Mouse (Mus musculus): ENCODE results near the gene Gm20388. TPM values are rescaled to one million over a fixed set of nuclear protein-coding genes. Genes with fewer than 3 reads are reported as not detected.

The Gm20388 gene
- polyA plus RNA-seq, 1 experiment from 2014 or later, result not detected

DNA sequence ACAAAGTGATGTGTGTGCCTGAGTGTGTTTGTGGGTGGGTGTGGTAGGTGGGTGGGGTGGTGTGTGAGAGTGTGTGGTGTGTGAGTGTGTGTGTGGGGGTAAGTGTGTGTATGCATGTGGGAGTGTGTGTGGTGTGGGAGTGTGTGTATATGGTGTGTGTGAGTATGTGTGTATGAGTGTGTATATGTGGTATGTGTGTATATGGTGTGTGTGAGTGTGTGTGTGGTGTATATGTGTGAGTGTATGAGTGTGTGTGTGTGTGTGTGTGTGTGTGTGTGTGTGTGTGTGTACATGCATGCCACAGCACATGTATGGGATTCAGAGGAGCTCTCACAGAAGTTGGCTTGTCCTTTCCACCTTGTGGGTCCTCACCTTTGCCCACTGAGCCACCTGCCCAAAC lies 1936.2 kb downstream of the Gm20388 start:
- H3K4me1 ChIP-seq (replicated peaks; ENCODE audit: control insufficient read depth, insufficient read depth, low read length), result peaks cover 4% of the 10 kb centered on the region; the same call in 1 of the 2 replicates
- H3K9me3 ChIP-seq (ENCODE audit: control insufficient read depth, low read length), result no peaks in the 10 kb centered on the region
- H3K27me3 ChIP-seq (ENCODE audit: control insufficient read depth, insufficient read depth, low read length), result 0 out of 2 replicates have a peak, but pooled peaks cover 3% of the 10 kb centered on the region
- no peaks in the 10 kb centered on the region for H3K36me3 ChIP-seq (replicated peaks; ENCODE audit: control insufficient read depth, insufficient read depth)
- no peak overlapping the region for H3K4me2 ChIP-seq (replicated peaks)
- H3K9ac ChIP-seq, result no peak overlapping the region
- ATAC-seq (ENCODE audit: low FRiP score), result no peak
- no peak overlapping the region for H3K27ac ChIP-seq
- no peak overlapping the region for H3K4me3 ChIP-seq (replicated peaks; ENCODE audit: low read length)
- DNase-seq (ENCODE audit: low spot score), result no peak

DNA sequence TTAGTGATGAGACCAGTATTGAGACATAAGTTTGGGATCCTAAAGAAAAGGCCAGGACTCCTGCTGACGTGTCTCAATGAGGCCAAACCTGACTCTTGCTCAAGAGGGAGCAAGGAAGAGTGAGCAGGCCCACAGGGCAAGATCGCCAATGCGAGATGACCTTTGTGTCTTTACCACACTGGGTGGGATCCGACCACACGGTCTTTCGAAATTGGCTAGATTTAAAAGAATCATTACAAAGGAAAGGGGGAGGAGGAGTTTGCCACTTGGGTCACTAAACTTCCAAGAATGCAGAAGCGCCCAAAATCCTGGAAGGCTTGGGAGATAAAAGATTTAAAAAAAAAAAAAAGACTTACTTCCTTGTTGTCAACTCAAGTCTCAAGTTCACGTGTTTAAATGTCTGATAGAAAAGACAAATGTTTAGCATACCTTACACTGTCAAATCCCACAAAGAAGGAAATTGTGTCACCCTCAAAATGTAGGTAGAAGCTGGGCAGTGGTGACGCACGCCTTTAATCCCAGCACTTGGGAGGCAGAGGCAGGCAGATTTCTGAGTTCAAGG lies 1936.7 kb downstream of the Gm20388 start:
- 0 out of 2 replicates have a peak, but pooled peaks cover 3% of the 10 kb centered on the region for H3K27me3 ChIP-seq (ENCODE audit: control insufficient read depth, insufficient read depth, low read length)
- no peaks in the 10 kb centered on the region for H3K9me3 ChIP-seq (ENCODE audit: control insufficient read depth, low read length)
- H3K9ac ChIP-seq, result no peak overlapping the region
- no peak overlapping the region for H3K27ac ChIP-seq
- no peaks in the 10 kb centered on the region for H3K36me3 ChIP-seq (replicated peaks; ENCODE audit: control insufficient read depth, insufficient read depth)
- no peak overlapping the region for H3K4me3 ChIP-seq (replicated peaks; ENCODE audit: low read length)
- ATAC-seq (ENCODE audit: low FRiP score), result no peak
- H3K4me2 ChIP-seq (replicated peaks), result no peak overlapping the region
- DNase-seq (ENCODE audit: low spot score), result no peak
- WGBS, result 70% methylated on average over 10 of the region's 10 CpGs
- H3K4me1 ChIP-seq (replicated peaks; ENCODE audit: control insufficient read depth, insufficient read depth, low read length), result peaks cover 4% of the 10 kb centered on the region; the same call in 1 of the 2 replicates

DNA sequence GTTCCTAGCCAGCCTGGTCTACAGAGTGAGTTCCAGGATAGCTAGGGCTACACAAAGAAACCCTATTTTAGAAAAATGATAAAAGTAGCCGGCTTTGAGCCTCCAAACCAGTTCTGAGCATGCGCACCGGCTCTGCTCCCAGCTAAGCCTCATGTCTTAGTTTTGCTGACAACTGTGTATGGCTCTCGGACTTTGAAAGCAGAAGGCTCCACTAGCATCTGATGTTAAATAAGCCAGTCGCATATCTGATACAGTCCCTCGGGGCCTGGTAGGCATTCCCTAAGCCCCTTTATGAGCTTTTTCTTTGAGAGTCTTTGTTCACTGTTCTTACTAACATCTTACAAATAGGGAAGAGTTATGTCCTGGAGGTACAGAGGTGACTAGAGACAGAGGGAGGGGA lies 1937.3 kb downstream of the Gm20388 start:
- no peak for DNase-seq (ENCODE audit: low spot score)

DNA sequence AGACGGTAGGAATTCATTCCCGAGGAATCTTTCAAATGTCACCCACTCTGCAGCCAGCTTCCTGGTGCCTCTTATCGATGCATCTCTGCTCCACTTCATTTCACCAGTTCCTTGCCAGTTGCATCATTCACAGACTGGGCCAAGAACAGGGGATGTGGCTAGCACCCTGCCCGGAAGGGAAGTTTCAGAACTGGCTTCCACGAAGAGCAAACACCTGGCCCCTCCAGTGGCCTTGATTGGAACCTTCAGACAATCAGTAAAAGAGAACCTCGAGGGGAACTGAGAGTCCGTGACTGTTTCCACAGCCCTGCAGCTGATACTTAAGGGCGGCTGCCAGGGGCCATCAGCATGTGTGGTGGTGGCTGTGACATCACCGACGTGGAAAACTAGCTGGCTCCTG lies 1937.9 kb downstream of the Gm20388 start:
- H3K36me3 ChIP-seq (replicated peaks; ENCODE audit: control insufficient read depth, insufficient read depth), result no peaks in the 10 kb centered on the region

More for the DNA sequence above, 1937.3 kb downstream of the Gm20388 start:
- Histone ChIP-seq H3K27me3 (ENCODE audit: control insufficient read depth, insufficient read depth, low read length) (0 out of 2 replicates have a peak, but pooled peaks cover 3% of the 10 kb centered on the region), H3K4me3 (replicated peaks; ENCODE audit: low read length) (no peak overlapping the region), H3K4me2 (replicated peaks) (no peak overlapping the region), H3K9me3 (ENCODE audit: control insufficient read depth, low read length) (no peaks in the 10 kb centered on the region), H3K36me3 (replicated peaks; ENCODE audit: control insufficient read depth, insufficient read depth) (no peaks in the 10 kb centered on the region), H3K4me1 (replicated peaks; ENCODE audit: control insufficient read depth, insufficient read depth, low read length) (peaks cover 4% of the 10 kb centered on the region; the same call in 1 of the 2 replicates), H3K9ac (no peak overlapping the region), H3K27ac (no peak overlapping the region)
- 73% methylated on average over 6 of the region's 6 CpGs for whole genome bisulfite sequencing
- no peak for ATAC-seq (ENCODE audit: low FRiP score)

DNA sequence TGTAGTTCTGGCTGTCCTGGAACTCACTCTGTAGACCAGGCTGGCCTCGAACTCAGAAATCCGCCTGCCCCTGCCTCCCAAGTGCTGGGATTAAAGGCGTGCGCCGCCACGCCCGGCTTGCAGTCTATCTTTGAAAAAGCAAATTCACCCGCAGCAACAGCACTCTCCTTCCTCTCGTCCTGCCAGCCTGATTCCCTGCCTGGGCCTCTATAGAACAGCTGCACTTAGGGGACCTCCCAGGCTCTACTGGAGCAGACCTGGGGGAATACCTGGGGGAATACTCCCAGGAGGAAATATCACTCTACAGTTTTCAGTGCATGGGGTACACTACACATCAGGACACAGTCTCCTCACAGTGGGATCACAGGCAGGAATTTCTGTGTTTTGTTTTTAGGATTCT lies 1938.7 kb downstream of the Gm20388 start:
- H3K27me3 ChIP-seq (ENCODE audit: control insufficient read depth, insufficient read depth, low read length), result 0 out of 2 replicates have a peak, but pooled peaks cover 3% of the 10 kb centered on the region
- no peak overlapping the region for H3K27ac ChIP-seq
- no peak overlapping the region for H3K4me2 ChIP-seq (replicated peaks)
- no peak overlapping the region for H3K4me3 ChIP-seq (replicated peaks; ENCODE audit: low read length)
- DNase-seq (ENCODE audit: low spot score) (no peak), ATAC-seq (ENCODE audit: low FRiP score) (no peak)
- WGBS, result 72% methylated on average over 9 of the region's 9 CpGs
- peaks cover 4% of the 10 kb centered on the region; the same call in 1 of the 2 replicates for H3K4me1 ChIP-seq (replicated peaks; ENCODE audit: control insufficient read depth, insufficient read depth, low read length)
- H3K9me3 ChIP-seq (ENCODE audit: control insufficient read depth, low read length), result no peaks in the 10 kb centered on the region
- no peaks in the 10 kb centered on the region for H3K36me3 ChIP-seq (replicated peaks; ENCODE audit: control insufficient read depth, insufficient read depth)
- H3K9ac ChIP-seq, result no peak overlapping the region

More for the DNA sequence above, 1937.9 kb downstream of the Gm20388 start:
- no peak overlapping the region for H3K27ac ChIP-seq
- H3K4me2 ChIP-seq (replicated peaks), result no peak overlapping the region
- H3K27me3 ChIP-seq (ENCODE audit: control insufficient read depth, insufficient read depth, low read length), result 0 out of 2 replicates have a peak, but pooled peaks cover 3% of the 10 kb centered on the region
- H3K4me3 ChIP-seq (replicated peaks; ENCODE audit: low read length), result no peak overlapping the region
- H3K4me1 ChIP-seq (replicated peaks; ENCODE audit: control insufficient read depth, insufficient read depth, low read length), result peaks cover 4% of the 10 kb centered on the region; the same call in 1 of the 2 replicates
- DNase-seq (ENCODE audit: low spot score) (no peak), ATAC-seq (ENCODE audit: low FRiP score) (no peak)
- WGBS, result 78% methylated on average over 10 of the region's 10 CpGs
- H3K9me3 ChIP-seq (ENCODE audit: control insufficient read depth, low read length), result no peaks in the 10 kb centered on the region
- no peak overlapping the region for H3K9ac ChIP-seq

DNA sequence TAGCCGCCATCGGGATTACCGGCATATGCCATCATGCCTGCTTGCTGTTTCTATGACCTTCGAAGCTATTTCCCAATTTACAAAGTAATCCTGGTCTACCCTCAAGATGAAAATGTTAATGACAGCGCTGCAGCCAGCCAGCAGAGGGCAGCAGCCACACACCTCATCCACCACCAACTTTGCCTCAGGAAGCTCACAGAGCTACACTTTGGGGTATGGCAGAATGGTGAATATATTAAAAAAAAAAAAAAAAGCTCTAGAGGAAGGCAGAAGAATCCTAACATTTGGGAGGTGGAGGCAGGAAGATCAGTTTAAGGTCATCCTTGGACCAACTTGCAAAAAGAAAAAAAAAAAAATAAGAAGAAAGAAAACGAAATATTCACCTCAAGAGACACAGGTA lies 1939.4 kb downstream of the Gm20388 start:
- WGBS, result 14% methylated on average over 6 of the region's 6 CpGs
- DNase-seq (ENCODE audit: low spot score), result peak; percentile 86
- Histone ChIP-seq H3K27ac (no peak overlapping the region), H3K4me1 (replicated peaks; ENCODE audit: control insufficient read depth, insufficient read depth, low read length) (peaks cover 4% of the 10 kb centered on the region; the same call in 1 of the 2 replicates), H3K9me3 (ENCODE audit: control insufficient read depth, low read length) (no peaks in the 10 kb centered on the region), H3K4me3 (replicated peaks; ENCODE audit: low read length) (no peak overlapping the region), H3K9ac (no peak overlapping the region), H3K27me3 (ENCODE audit: control insufficient read depth, insufficient read depth, low read length) (0 out of 2 replicates have a peak, but pooled peaks cover 3% of the 10 kb centered on the region), H3K4me2 (replicated peaks) (no peak overlapping the region), H3K36me3 (replicated peaks; ENCODE audit: control insufficient read depth, insufficient read depth) (no peaks in the 10 kb centered on the region)
- no peak for ATAC-seq (ENCODE audit: low FRiP score)

DNA sequence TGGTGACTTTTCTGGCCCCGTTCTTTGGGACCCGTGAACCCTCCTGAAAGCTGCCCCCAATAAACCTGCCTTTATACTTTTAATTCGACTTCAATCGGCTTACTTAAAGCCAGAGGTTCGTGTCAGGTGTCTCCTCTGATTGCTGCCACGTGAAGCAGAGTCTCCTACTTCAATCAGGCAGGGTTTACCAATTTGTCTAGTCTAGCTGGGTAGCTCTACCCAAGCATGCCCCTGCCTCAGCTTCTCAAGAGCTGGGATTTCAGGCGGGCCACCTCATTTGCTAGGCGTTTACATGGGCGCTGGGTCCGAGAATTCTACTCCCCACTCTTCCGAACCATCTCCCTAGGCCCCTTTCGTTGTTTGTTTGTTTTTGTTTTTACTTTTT lies 1939.8 kb downstream of the Gm20388 start:
- DNase-seq (ENCODE audit: low spot score) (no peak), ATAC-seq (ENCODE audit: low FRiP score) (no peak)
- Histone ChIP-seq H3K9ac (peak overlapping the region; percentile 42), H3K27ac (no peak overlapping the region), H3K4me2 (replicated peaks) (peak overlapping the region; percentile 43), H3K4me1 (replicated peaks; ENCODE audit: control insufficient read depth, insufficient read depth, low read length) (peaks cover 4% of the 10 kb centered on the region; the same call in 1 of the 2 replicates), H3K36me3 (replicated peaks; ENCODE audit: control insufficient read depth, insufficient read depth) (no peaks in the 10 kb centered on the region), H3K9me3 (ENCODE audit: control insufficient read depth, low read length) (no peaks in the 10 kb centered on the region), H3K27me3 (ENCODE audit: control insufficient read depth, insufficient read depth, low read length) (0 out of 2 replicates have a peak, but pooled peaks cover 3% of the 10 kb centered on the region), H3K4me3 (replicated peaks; ENCODE audit: low read length) (no peak overlapping the region)
- WGBS, result 45% methylated on average over 12 of the region's 12 CpGs

DNA sequence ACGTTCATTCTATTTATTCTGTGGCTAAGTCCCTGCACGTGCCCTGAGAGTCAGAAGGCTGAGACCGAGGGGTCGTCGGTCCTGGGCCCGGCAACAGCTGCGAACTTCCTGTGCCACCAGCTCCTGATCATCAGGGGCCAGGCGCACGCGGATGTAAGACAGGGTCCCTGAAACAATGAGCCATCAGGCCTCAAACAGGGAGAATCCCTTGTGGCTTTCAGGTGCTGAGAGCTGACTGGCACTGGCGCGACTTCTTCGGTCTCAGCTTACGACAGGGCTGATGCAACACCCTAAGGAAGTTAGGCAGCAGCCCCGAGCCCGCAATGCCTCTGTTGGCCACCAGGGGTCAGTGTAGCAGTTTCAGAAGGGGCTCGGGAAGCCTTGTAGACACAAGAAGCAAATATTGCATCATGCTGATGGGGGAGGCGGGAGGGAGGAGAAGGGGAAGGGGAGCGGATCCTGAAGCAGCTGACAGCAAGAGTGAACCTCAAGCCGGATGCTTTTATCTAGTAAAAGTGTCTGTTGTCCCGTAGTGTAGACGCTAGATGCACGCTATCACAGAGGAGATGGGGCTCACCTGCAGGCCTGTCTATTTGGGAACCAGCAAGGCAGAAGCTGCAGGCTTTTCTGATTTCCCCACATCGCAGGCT lies 1940.3 kb downstream of the Gm20388 start:
- Histone ChIP-seq H3K4me2 (replicated peaks) (peak overlapping the region; percentile 43), H3K27ac (no peak overlapping the region), H3K9ac (peak overlapping the region; percentile 42), H3K4me3 (replicated peaks; ENCODE audit: low read length) (no peak overlapping the region), H3K4me1 (replicated peaks; ENCODE audit: control insufficient read depth, insufficient read depth, low read length) (peaks cover 4% of the 10 kb centered on the region; the same call in 1 of the 2 replicates), H3K9me3 (ENCODE audit: control insufficient read depth, low read length) (no peaks in the 10 kb centered on the region), H3K36me3 (replicated peaks; ENCODE audit: control insufficient read depth, insufficient read depth) (no peaks in the 10 kb centered on the region), H3K27me3 (ENCODE audit: control insufficient read depth, insufficient read depth, low read length) (0 out of 2 replicates have a peak, but pooled peaks cover 3% of the 10 kb centered on the region)
- peak; percentile 99 for DNase-seq (ENCODE audit: low spot score)
- ATAC-seq (ENCODE audit: low FRiP score), result peak; percentile 76
- WGBS, result 5% methylated on average over 24 of the region's 24 CpGs

DNA sequence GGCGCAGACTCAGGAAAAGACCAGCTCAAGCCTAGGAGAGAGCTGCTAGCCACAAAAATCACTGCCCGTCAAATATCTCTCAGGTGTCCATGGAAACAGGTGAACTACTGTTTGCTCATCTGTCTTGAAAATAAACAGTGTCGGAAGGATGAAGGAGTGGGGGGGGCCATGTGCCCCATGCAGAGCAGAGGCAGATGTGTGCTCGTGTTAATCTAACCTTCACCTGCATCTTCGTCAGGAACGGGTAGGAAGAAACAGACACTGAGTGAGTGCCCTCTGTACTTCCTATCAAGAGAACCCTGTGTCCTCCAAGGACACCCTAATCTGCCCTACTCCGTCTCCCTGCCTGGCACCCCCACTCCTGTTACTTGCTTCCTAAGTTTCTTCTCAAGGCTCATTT lies 1941.1 kb downstream of the Gm20388 start:
- ATAC-seq (ENCODE audit: low FRiP score), result no peak
- H3K9me3 ChIP-seq (ENCODE audit: control insufficient read depth, low read length), result no peaks in the 10 kb centered on the region
- H3K9ac ChIP-seq, result 0 out of 2 replicates have a peak overlapping the region, but pooled peaks have one; percentile 29
- no peak overlapping the region for H3K4me3 ChIP-seq (replicated peaks; ENCODE audit: low read length)
- DNase-seq (ENCODE audit: low spot score), result no peak
- peaks cover 4% of the 10 kb centered on the region; the same call in 1 of the 2 replicates for H3K4me1 ChIP-seq (replicated peaks; ENCODE audit: control insufficient read depth, insufficient read depth, low read length)
- H3K4me2 ChIP-seq (replicated peaks), result no peak overlapping the region
- 48% methylated on average over 7 of the region's 7 CpGs for WGBS
- 0 out of 2 replicates have a peak, but pooled peaks cover 3% of the 10 kb centered on the region for H3K27me3 ChIP-seq (ENCODE audit: control insufficient read depth, insufficient read depth, low read length)
- no peaks in the 10 kb centered on the region for H3K36me3 ChIP-seq (replicated peaks; ENCODE audit: control insufficient read depth, insufficient read depth)
- H3K27ac ChIP-seq, result no peak overlapping the region
